Mouse (Mus musculus) stomach, embryonic 14.5 days (tissue): ENCODE data around the gene Pogz. TPM values are rescaled to one million over a fixed set of nuclear protein-coding genes. Genes with fewer than 3 reads are reported as not detected.
"Not testable (repeated sequence)": the region's sequence is repeated elsewhere in the genome, so short reads cannot be mapped to it uniquely, and the experiment has no call there.

ENCODE experiments used
- ATAC-seq: fragments of 200-750 bp; cut with Nextera tagmentation; 2 replicates; pipeline ENCODE4 v1.8.0; 2017; ENCODE audit warnings: low read depth, moderate TSS enrichment; ENCODE audit not compliant: insufficient number of reproducible peaks, insufficient read depth, low FRiP score
- H3K27ac ChIP-seq: fragments of 300-500 bp; sonication (generic); 2 replicates; pipeline ENCODE4 v1.5.1; 2014; ENCODE audit warnings: mild to moderate bottlenecking, low read length, moderate library complexity, mixed read lengths
- H3K27me3 ChIP-seq: fragments of 300-500 bp; sonication (generic); 2 replicates; pipeline ENCODE4 v1.6.1; 2014; ENCODE audit warnings: low read length, control low read depth, mixed read lengths; ENCODE audit not compliant: control insufficient read depth, insufficient read depth
- H3K36me3 ChIP-seq: fragments of 300-500 bp; sonication (generic); 2 replicates; pipeline ENCODE4 v1.6.1; 2014; ENCODE audit warnings: mild to moderate bottlenecking, control low read depth, low read length, moderate library complexity, mixed read lengths; ENCODE audit not compliant: control insufficient read depth, insufficient read depth
- H3K4me1 ChIP-seq: fragments of 300-500 bp; sonication (generic); 2 replicates; pipeline ENCODE4 v1.6.1; 2014; ENCODE audit warnings: low read length, control low read depth, mixed read lengths; ENCODE audit not compliant: control insufficient read depth, insufficient read depth
- H3K4me2 ChIP-seq: fragments of 300-500 bp; sonication (generic); replicated peaks from 2 replicates; pipeline ENCODE4 v1.6.1; 2014; ENCODE audit warnings: low read depth, low read length, control low read depth
- H3K4me3 ChIP-seq: fragments of 300-500 bp; sonication (generic); 2 replicates; pipeline ENCODE4 v1.5.1; 2014; ENCODE audit warnings: low read depth, low read length, control low read depth
- H3K9ac ChIP-seq: fragments of 300-500 bp; sonication (generic); replicated peaks from 2 replicates; pipeline ENCODE4 v1.6.1; 2014; ENCODE audit warnings: low read depth, mild to moderate bottlenecking, control low read depth, low read length, moderate library complexity, mixed read lengths
- H3K9me3 ChIP-seq: fragments of 300-500 bp; sonication (generic); 2 replicates; pipeline ENCODE4 v1.6.1; 2016; ENCODE audit warnings: low read depth, low read length, control low read depth; ENCODE audit not compliant: control insufficient read depth
- WGBS: fragments of 180-500 bp; shearing (Covaris S2); extraction: QIAGEN DNeasy Blood & Tissue Kit; methylation state at CpG from one replicate; pipeline ENCODE4 v1.1.7; 2014; 5-methylcytosine and 5-hydroxymethylcytosine counted together
- polyA plus RNA-seq: library from polyadenylated mRNA; unstranded; fragments of >200 nt; fragmentation: Nextera tagmentation; extraction: Ambion mirVana; gene quantifications from 2 replicates; pipeline ENCODE4 v1.2.1, GENCODE M21; 2014

Pogz gene
- polyA plus RNA-seq, 1 experiment from 2014 or later, result 25.5 TPM

DNA sequence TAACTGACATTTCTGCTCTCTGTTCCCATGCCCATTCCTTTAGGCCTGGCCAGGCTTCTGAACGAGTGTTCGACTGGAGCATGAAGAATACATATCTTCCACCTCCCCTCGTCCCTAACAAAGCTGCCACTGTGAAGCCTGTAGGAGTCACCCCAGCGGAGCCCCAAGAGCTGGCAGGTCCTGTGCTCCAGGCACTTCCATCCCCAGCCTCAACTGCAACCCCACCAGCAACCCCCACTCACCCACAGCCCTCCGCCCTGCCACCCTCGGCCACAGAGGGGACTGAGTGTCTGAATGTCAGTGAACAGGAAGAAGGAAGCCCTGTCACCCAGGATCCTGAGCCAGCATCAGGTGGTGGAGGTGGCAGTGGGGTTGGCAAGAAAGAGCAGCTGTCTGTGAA is 41.3 kb downstream of the Pogz start:
- Histone ChIP-seq H3K27ac (no peak overlapping the region), H3K4me3 (no peak overlapping the region), H3K4me1 (no peaks in the 10 kb centered on the region), H3K27me3 (no peaks in the 10 kb centered on the region), H3K4me2 (no peak overlapping the region), H3K9ac (no peak overlapping the region), H3K9me3 (no peaks in the 10 kb centered on the region), H3K36me3 (peaks cover 88% of the 10 kb centered on the region)
- 91% methylated on average over 6 of the region's 6 CpGs for WGBS
- no peak for ATAC-seq

DNA sequence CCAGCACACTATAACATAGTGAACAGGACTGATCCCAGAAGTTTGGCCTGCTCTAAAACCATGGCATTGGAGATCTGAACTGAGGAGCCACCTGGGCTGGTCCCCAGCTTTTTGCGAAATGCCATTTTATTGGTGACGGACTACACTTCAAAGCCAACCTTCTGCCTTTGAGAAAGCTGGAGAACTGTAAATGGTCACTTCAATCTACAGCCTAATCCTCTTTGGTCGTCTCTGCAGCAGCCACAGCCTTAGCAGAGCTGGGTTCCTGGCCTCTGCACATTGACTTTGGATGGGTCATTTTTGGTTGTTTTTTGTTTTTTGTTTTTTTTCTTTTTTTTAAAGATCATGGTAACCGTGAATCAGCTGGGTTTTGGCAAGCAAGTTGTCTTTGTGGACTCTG is 44.5 kb downstream of the Pogz start:
- Histone ChIP-seq H3K27ac (no peak overlapping the region), H3K4me2 (no peak overlapping the region), H3K4me3 (no peak overlapping the region), H3K9me3 (no peaks in the 10 kb centered on the region), H3K9ac (no peak overlapping the region), H3K27me3 (no peaks in the 10 kb centered on the region), H3K36me3 (peaks cover 75% of the 10 kb centered on the region), H3K4me1 (peaks cover 8% of the 10 kb centered on the region; the same call in 1 of the 2 replicates)
- 79% methylated on average over 4 of the region's 4 CpGs for WGBS
- no peak for ATAC-seq

- no peak overlapping the region for H3K4me3 ChIP-seq
- H3K9me3 ChIP-seq, result no peaks in the 10 kb centered on the region
- WGBS, result 89% methylated on average over 3 of the region's 3 CpGs
- ATAC-seq, result no peak
- H3K9ac ChIP-seq, result no peak overlapping the region
- peaks cover 8% of the 10 kb centered on the region; the same call in 1 of the 2 replicates for H3K4me1 ChIP-seq
- H3K27me3 ChIP-seq, result no peaks in the 10 kb centered on the region
- no peak overlapping the region for H3K27ac ChIP-seq
- H3K4me2 ChIP-seq, result no peak overlapping the region
- peaks cover 68% of the 10 kb centered on the region for H3K36me3 ChIP-seq
These were observed 45.2 kb downstream of the Pogz start for GRCm38 (mm10) chr3:94882579-94882978.

DNA sequence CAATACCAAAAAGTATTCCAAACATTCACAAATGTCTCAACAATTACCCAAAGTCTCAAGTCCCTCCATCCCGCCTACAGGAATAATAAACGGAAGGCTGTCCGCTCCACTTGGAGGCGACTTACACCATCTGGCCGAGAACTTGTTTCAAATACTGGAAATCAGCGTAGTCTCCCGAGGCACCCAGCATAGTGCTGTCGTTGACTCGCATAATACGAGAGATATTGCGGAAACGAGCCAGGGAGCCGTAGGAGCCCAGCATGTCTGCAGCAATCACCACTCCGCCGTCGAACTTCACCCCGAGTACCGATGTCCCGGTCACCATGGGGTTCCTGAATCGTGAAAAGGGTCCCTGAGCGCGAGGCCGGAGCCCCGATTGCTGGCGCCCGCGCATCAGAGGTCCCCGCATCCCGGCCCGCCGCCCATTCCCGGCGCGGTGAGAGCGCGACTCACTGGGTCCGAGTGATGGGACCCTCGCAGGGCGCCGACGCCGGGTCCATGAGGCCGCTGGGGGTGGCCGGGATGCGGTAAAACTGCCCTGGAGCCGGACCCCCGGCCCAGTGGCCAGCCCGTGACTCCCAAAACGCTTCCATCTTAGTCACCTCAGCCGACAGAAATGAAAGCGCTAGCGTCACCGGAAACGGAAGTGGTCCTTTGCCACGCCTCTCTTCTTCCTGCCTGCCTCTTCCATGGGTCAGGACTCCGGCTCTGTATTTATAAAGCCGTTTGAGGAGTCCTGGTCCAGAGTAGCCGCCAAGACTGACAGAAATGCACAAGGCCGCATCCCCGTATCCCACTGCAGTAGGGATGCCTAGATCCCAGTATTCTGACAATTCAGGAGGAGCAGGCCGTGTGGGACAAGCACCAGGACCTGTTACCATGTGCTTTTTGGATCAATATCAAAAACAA is 49.2 kb downstream of the Pogz start, which contains the start of gene Psmb4:
Gene Psmb4, minus strand, starts transcription at position 646 of the 909 bp plus-strand sequence.
- Histone ChIP-seq H3K9me3 (no peaks in the 10 kb centered on the region), H3K27me3 (no peaks in the 10 kb centered on the region), H3K4me3 (peak within 1 kb of the TSS; percentile 96), H3K36me3 (peaks cover 33% of the 10 kb centered on the region), H3K4me1 (peaks cover 8% of the 10 kb centered on the region; the same call in 1 of the 2 replicates), H3K9ac (peak within 1 kb of the TSS; percentile 87), H3K27ac (peak within 1 kb of the TSS; percentile 45; the same call in 1 of the 2 replicates), H3K4me2 (peak within 1 kb of the TSS; percentile 46)
- peak; percentile 83; the same call in 1 of the 2 replicates for ATAC-seq
- under 1% methylated on average over 59 of the region's 61 CpGs for WGBS

- no peak for ATAC-seq
These were observed 51.2 kb downstream of the Pogz start for GRCm38 (mm10) chr3:94888595-94888994.

GRCm38 (mm10) chr3:94894076-94894475 is 56.7 kb downstream of the Pogz start:
- no peak overlapping the region for H3K27ac ChIP-seq
- 63% methylated on average over 3 of the region's 3 CpGs for WGBS
- no peak overlapping the region for H3K4me2 ChIP-seq
- no peaks in the 10 kb centered on the region for H3K27me3 ChIP-seq
- H3K36me3 ChIP-seq, result no peaks in the 10 kb centered on the region
- H3K4me1 ChIP-seq, result no peaks in the 10 kb centered on the region
- no peaks in the 10 kb centered on the region for H3K9me3 ChIP-seq
- H3K4me3 ChIP-seq, result no peak overlapping the region
- H3K9ac ChIP-seq, result no peak overlapping the region
- ATAC-seq, result no peak

More at GRCm38 (mm10) chr3:94888595-94888994, 51.2 kb downstream of the Pogz start:
- Histone ChIP-seq H3K27ac (no peak overlapping the region), H3K9ac (no peak overlapping the region), H3K36me3 (peaks cover 17% of the 10 kb centered on the region), H3K9me3 (no peaks in the 10 kb centered on the region), H3K4me3 (no peak overlapping the region), H3K27me3 (no peaks in the 10 kb centered on the region), H3K4me2 (no peak overlapping the region), H3K4me1 (peaks cover 8% of the 10 kb centered on the region; the same call in 1 of the 2 replicates)

GRCm38 (mm10) chr3:94902747-94903146 is 65.4 kb downstream of the Pogz start:
- no peak for ATAC-seq
- 19% methylated on average over 7 of the region's 7 CpGs for WGBS
- H3K4me2 ChIP-seq, result no peak overlapping the region

GRCm38 (mm10) chr3:94904759-94905158 is 67.4 kb downstream of the Pogz start:
- 59% methylated on average over 3 of the region's 3 CpGs for WGBS
- not testable (repeated sequence) for H3K4me1 ChIP-seq, ATAC-seq, H3K27ac ChIP-seq, H3K9me3 ChIP-seq, H3K27me3 ChIP-seq, H3K9ac ChIP-seq, H3K4me2 ChIP-seq, H3K36me3 ChIP-seq, H3K4me3 ChIP-seq

More at GRCm38 (mm10) chr3:94902747-94903146, 65.4 kb downstream of the Pogz start:
- no peaks in the 10 kb centered on the region for H3K27me3 ChIP-seq
- no peak overlapping the region for H3K4me3 ChIP-seq
- H3K4me1 ChIP-seq, result no peaks in the 10 kb centered on the region
- no peak overlapping the region for H3K9ac ChIP-seq
- H3K36me3 ChIP-seq, result no peaks in the 10 kb centered on the region
- H3K9me3 ChIP-seq, result no peaks in the 10 kb centered on the region
- no peak overlapping the region for H3K27ac ChIP-seq
